In genomic region chr17:30355431-30355830, GRCm38 (mm10) we compare ENCODE assay signal across 25 mouse cellular contexts.
"Had no signal": no experiment of that assay in that cellular context is flagged by ENCODE, and none has a peak within 500 bp of the region (broad histone marks: within the 10 kb centered on the region; RNA-seq: fewer than 3 reads in every experiment).

No protein-coding gene starts in this region.

- H3K36me3 ChIP-seq: heart, embryonic 13.5 days; heart, embryonic 15.5 days; hindbrain, embryonic 10.5 days; hindbrain, embryonic 12.5 days; intestine, embryonic 15.5 days; limb, embryonic 10.5 days; limb, embryonic 12.5 days; liver, embryonic 13.5 days; liver, embryonic 15.5 days had no signal

- H3K9me3 ChIP-seq: heart, embryonic 13.5 days; heart, embryonic 15.5 days; hindbrain, embryonic 10.5 days; hindbrain, embryonic 12.5 days; intestine, embryonic 15.5 days; limb, embryonic 10.5 days; limb, embryonic 12.5 days; liver, embryonic 13.5 days; liver, embryonic 15.5 days had no signal

- ATAC-seq: forebrain, embryonic 16.5 days; hindbrain, embryonic 16.5 days; inflammation-experienced regulatory T-cells, adult 6 months; intestine, embryonic 15.5 days; intestine, postnatal 0 days; liver, postnatal 0 days had no signal

- H3K4me2 ChIP-seq: heart, embryonic 11.5 days; heart, embryonic 13.5 days; heart, embryonic 15.5 days; hindbrain, embryonic 12.5 days; hindbrain, embryonic 14.5 days; intestine, embryonic 15.5 days; limb, embryonic 12.5 days; liver, embryonic 13.5 days; liver, embryonic 15.5 days had no signal

- H3K4me3 ChIP-seq: heart, adult 2 months; heart, embryonic 13.5 days; heart, embryonic 15.5 days; hindbrain, embryonic 10.5 days; hindbrain, embryonic 12.5 days; intestine, embryonic 15.5 days; layer of hippocampus, adult 2 months; left cerebral cortex, adult 2 months; limb, embryonic 10.5 days; limb, embryonic 12.5 days; liver, embryonic 13.5 days; liver, embryonic 15.5 days had no signal

- H3K27me3 ChIP-seq: heart, embryonic 13.5 days; heart, embryonic 15.5 days; hindbrain, embryonic 12.5 days; intestine, embryonic 15.5 days; limb, embryonic 12.5 days; liver, embryonic 13.5 days; liver, embryonic 15.5 days had no signal

- H3K9ac ChIP-seq: heart, embryonic 13.5 days; heart, embryonic 15.5 days; hindbrain, embryonic 12.5 days; hindbrain, embryonic 14.5 days; intestine, embryonic 15.5 days; limb, embryonic 12.5 days; liver, embryonic 13.5 days; liver, embryonic 15.5 days; liver, postnatal 0 days had no signal

- DNase-seq: gastrocnemius, postnatal 10 days; gastrocnemius, postnatal 25 days; heart, adult 2 months; heart, postnatal 14 days; heart, postnatal 4 days; liver; liver, embryonic 13.5 days; liver, postnatal 0 days; lung, adult 2 months had no signal

- H3K27ac ChIP-seq: heart, adult 2 months; heart, embryonic 13.5 days; heart, embryonic 15.5 days; hindbrain, embryonic 10.5 days; hindbrain, embryonic 12.5 days; hindbrain, embryonic 14.5 days; intestine, embryonic 15.5 days; layer of hippocampus, adult 2 months; left cerebral cortex, adult 2 months; limb, embryonic 10.5 days; limb, embryonic 12.5 days; liver, embryonic 13.5 days; liver, embryonic 15.5 days had no signal
